Mouse (Mus musculus) midbrain, embryonic 14.5 days (tissue): ENCODE measurements at regions not wholly inside any gene's neighbourhood (a gene's known extent, or its start where the extent isn't known, plus 50 kb on each side); places are given as distances from the start of the nearest gene placed in this dataset.

Source experiments
- ATAC-seq: fragments of 200-750 bp; cut with Nextera tagmentation; 2 replicates; pipeline ENCODE4 v1.8.0; 2017; ENCODE audit warnings: moderate number of reproducible peaks, moderate library complexity; ENCODE audit not compliant: low FRiP score, low TSS enrichment
- DNase-seq: peaks from one replicate; pipeline ENCODE4 v3.0.0-alpha.2; 2015
- H3K27ac ChIP-seq: fragments of 300-500 bp; sonication (generic); replicated peaks from 2 replicates; pipeline ENCODE4 v1.5.1; 2014; ENCODE audit warnings: mild to moderate bottlenecking, low read depth, low read length, moderate library complexity
- H3K27me3 ChIP-seq: fragments of 300-500 bp; sonication (generic); 2 replicates; pipeline ENCODE4 v1.6.1; 2014; ENCODE audit warnings: low read length, control low read depth, mixed read lengths; ENCODE audit not compliant: control insufficient read depth, insufficient read depth
- H3K36me3 ChIP-seq: fragments of 300-500 bp; sonication (generic); 2 replicates; pipeline ENCODE4 v1.6.1; 2014; ENCODE audit warnings: low read length, control low read depth; ENCODE audit not compliant: control insufficient read depth, insufficient read depth
- H3K4me1 ChIP-seq: fragments of 300-500 bp; sonication (generic); 2 replicates; pipeline ENCODE4 v1.6.1; 2014; ENCODE audit warnings: mild to moderate bottlenecking, antibody characterized with exemption, low read length, control low read depth; ENCODE audit not compliant: control insufficient read depth, insufficient read depth
- H3K4me2 ChIP-seq: fragments of 300-500 bp; sonication (generic); 2 replicates; pipeline ENCODE4 v1.6.1; 2014; ENCODE audit warnings: mild to moderate bottlenecking, low read length, moderate library complexity
- H3K4me3 ChIP-seq: fragments of 300-500 bp; sonication (generic); replicated peaks from 2 replicates; pipeline ENCODE4 v1.5.1; 2014; ENCODE audit warnings: low read depth, low read length
- H3K9ac ChIP-seq: fragments of 300-500 bp; sonication (generic); replicated peaks from 2 replicates; pipeline ENCODE4 v1.6.1; 2014; ENCODE audit warnings: mild to moderate bottlenecking, low read length, moderate library complexity
- H3K9me3 ChIP-seq: fragments of 300-500 bp; sonication (generic); 2 replicates; pipeline ENCODE4 v1.6.1; 2016; ENCODE audit warnings: low read length, control low read depth, mixed read lengths; ENCODE audit not compliant: control insufficient read depth
- WGBS: fragments of 180-500 bp; shearing (Covaris S2); extraction: QIAGEN DNeasy Blood & Tissue Kit; methylation state at CpG from one replicate; pipeline ENCODE4 v1.1.7; 2014; 5-methylcytosine and 5-hydroxymethylcytosine counted together

DNA sequence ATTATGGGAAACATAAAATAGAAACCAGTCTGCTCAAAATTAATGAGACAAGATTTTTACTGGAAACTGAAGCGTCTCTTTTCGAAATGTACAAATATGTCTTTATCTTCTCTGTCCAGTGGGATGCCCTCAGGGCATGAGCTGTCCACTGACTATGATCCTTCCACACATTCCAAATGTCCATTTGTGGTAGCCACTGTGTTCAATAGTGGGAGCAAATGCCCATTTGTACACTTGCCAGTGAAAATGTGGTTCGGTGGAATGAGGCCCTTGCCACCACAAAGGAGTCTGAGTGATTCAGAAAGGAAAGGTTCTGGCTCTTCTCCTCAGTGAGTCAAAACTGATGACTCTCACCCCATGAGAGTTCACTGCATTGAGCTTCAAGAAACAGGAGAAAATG lies 635.9 kb downstream of the Slc22a22 start:
- no peak for ATAC-seq
- 93% methylated on average over 3 of the region's 3 CpGs for WGBS

DNA sequence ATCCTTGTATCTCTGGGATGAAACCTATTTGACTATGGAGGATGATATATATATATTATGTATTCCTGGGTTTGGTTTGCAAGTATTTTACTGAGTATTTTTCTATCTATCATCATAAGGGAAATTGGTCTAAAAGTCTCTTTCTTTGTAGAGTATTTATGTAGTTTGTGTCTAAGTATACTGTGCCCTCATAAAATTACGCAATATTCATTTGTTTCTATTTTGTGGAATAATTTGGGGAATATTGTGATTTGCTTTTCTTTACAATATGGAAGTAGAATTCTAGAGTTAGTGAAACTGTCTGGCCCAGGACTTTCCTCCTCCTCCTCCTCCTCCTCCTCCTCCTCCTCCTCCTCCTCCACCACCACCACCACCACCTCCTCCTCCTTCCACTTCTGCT lies 640.1 kb downstream of the Slc22a22 start:
- Histone ChIP-seq H3K4me1 (no peaks in the 10 kb centered on the region), H3K36me3 (no peaks in the 10 kb centered on the region), H3K9me3 (no peaks in the 10 kb centered on the region), H3K27ac (no peak overlapping the region), H3K4me2 (no peak overlapping the region), H3K27me3 (no peaks in the 10 kb centered on the region), H3K9ac (no peak overlapping the region), H3K4me3 (no peak overlapping the region)
- ATAC-seq (no peak), DNase-seq (no peak)
- WGBS = 95% methylated on average over 1 of the region's 1 CpGs

More for the DNA sequence above, 635.9 kb downstream of the Slc22a22 start:
- Histone ChIP-seq H3K4me2 (no peak overlapping the region), H3K9me3 (no peaks in the 10 kb centered on the region), H3K4me1 (no peaks in the 10 kb centered on the region), H3K27ac (no peak overlapping the region), H3K36me3 (no peaks in the 10 kb centered on the region), H3K27me3 (no peaks in the 10 kb centered on the region), H3K9ac (no peak overlapping the region), H3K4me3 (no peak overlapping the region)
- no peak for DNase-seq

DNA sequence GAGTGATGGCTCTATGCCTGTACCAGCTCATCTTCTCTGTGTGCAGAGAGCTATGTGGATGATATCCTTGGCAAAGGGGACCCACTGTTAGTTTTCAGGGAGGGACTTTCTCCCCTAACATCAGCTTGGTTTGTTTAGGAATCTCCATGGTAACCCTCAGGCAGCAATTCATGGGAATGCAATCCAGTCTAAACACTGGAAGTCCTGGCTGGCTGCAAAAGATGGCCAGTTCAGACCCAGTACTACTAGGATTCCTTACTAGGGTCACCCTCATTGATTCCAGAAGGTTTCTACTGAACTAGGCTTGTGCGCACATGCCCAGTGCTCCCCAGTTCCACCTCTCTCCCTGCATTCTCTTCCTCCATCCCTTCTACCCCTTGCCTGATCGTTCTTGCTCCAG lies 642.8 kb downstream of the Slc22a22 start:
- Histone ChIP-seq H3K4me3 (no peak overlapping the region), H3K9ac (no peak overlapping the region), H3K27ac (no peak overlapping the region), H3K4me2 (no peak overlapping the region), H3K27me3 (no peaks in the 10 kb centered on the region), H3K36me3 (no peaks in the 10 kb centered on the region), H3K4me1 (no peaks in the 10 kb centered on the region), H3K9me3 (0 out of 2 replicates have a peak, but pooled peaks cover 2% of the 10 kb centered on the region)
- ATAC-seq (no peak), DNase-seq (no peak)
- 87% methylated on average over 2 of the region's 2 CpGs for whole genome bisulfite sequencing

DNA sequence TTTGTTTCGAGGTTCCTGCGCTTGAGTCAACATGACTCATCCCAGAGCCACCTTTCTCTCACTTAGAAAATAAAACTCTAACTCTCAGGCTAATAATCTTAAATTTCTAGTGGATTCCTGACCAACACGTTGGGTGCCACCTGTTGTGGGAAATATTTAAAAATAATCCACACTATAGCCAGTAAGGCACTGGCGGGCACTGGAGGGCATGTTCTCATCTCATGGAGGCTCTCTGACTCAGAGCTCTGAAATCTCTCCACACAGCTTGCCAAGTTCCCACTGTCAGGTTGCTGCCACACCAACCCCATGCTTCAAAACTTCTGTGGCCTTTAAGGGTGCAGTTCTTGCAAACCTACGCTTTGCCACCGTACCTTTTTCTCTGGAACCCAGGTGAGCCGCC lies 644.8 kb downstream of the Slc22a22 start:
- Histone ChIP-seq H3K9me3 (0 out of 2 replicates have a peak, but pooled peaks cover 2% of the 10 kb centered on the region), H3K27me3 (no peaks in the 10 kb centered on the region), H3K4me3 (no peak overlapping the region), H3K9ac (no peak overlapping the region), H3K36me3 (no peaks in the 10 kb centered on the region), H3K27ac (no peak overlapping the region), H3K4me2 (no peak overlapping the region), H3K4me1 (no peaks in the 10 kb centered on the region)
- 96% methylated on average over 7 of the region's 7 CpGs for WGBS
- ATAC-seq (no peak), DNase-seq (no peak)

DNA sequence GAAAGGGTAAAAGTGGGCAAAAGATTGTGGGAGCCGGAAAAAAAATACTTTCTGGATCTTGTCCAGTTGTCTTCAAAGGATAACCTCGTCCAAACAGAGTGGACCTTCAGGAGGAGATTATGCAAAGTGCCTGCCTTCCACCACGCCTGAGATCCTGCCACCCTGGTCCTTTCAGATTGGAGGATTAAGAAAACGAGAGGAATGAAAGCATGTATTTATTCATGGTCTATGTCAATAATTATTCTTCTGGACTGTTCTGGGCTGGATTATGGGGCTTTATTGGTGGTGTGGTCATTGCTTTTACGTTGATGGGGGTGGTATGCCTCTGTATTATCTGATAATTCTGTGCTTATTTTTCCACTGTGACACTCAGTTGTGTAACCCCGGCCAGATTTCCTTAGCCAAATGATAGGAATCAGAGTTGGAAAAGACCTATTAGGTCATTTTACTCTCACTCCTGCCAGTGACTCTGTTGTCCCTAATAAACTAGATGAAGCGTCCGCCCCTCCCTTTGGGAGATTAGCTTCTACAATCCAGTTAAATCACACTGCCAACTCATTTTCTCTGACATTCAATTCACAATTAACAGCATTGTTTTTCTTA lies 656.3 kb downstream of the Slc22a22 start:
- no peaks in the 10 kb centered on the region for H3K27me3 ChIP-seq
- no peaks in the 10 kb centered on the region for H3K4me1 ChIP-seq
- DNase-seq (peak; percentile 16), ATAC-seq (no peak; the same call in 1 of the 2 replicates)
- H3K9ac ChIP-seq = no peak overlapping the region
- no peaks in the 10 kb centered on the region for H3K9me3 ChIP-seq
- WGBS = 26% methylated on average over 8 of the region's 8 CpGs
- no peaks in the 10 kb centered on the region for H3K36me3 ChIP-seq
- no peak overlapping the region for H3K4me2 ChIP-seq
- H3K4me3 ChIP-seq = no peak overlapping the region
- no peak overlapping the region for H3K27ac ChIP-seq

DNA sequence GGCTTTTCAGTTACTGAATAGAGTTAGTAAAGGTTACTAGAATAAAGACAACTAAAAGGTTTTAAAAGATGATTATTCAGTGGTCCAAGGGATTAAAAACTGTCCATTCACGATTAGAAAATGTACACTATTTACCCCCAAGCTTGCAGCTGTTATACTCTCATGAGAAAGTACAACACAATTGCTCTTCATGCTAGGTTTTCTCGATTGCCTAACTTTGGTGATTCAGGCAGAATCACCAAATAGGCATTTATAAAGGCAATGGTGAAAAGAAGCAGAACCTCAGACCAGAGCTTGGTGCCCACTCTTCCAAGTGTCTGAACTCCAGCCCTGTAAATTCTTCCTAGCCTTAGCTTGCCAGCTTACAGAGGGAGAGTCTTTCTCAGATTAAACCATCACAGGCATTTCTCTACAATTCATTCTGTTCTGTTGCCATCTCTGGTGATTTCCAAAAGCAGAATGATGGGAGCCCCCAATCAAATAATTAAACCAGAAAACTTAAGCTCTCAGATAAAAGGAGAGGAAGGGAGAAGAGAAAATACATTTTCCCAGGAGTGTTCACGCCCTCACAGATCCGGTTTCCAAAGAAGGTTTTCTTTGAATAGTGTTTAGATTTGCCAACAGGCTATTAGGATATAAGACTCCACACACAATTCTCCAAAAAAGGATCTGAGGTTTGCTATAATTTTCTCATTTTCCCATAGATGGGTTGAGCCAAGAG lies 657.0 kb downstream of the Slc22a22 start:
- H3K4me3 ChIP-seq = no peak overlapping the region
- H3K9ac ChIP-seq = no peak overlapping the region
- H3K27ac ChIP-seq = no peak overlapping the region
- ATAC-seq (no peak), DNase-seq (peak; percentile 40)
- H3K4me1 ChIP-seq = no peaks in the 10 kb centered on the region
- no peaks in the 10 kb centered on the region for H3K9me3 ChIP-seq
- no peaks in the 10 kb centered on the region for H3K27me3 ChIP-seq
- H3K36me3 ChIP-seq = no peaks in the 10 kb centered on the region
- 30% methylated on average over 4 of the region's 4 CpGs for WGBS
- no peak overlapping the region for H3K4me2 ChIP-seq

DNA sequence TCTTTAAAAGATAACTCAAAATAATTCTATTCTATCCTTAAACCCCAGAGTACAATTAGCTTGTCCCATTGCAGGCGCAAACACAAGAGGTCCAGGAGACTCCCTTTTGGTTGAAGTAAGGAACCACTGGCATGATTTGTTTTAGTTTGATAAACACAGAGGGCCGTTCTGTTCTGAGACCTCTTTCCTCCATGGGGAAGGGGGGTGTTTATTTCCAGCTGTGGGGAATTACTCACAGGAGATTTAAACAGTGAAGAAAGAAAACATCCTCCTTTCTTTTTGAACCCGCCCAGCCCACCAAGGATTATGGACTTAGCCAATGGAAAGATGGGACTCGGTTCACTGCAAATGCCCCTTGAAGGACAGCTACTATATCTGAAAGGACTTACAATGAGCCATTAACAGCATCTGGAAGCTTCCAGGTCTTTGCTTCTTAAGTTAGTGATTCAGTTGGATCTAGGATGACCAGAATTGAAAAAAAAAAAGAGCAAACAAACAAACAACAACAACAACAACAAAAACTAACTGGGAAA lies 659.2 kb downstream of the Slc22a22 start:
- no peak for ATAC-seq

DNA sequence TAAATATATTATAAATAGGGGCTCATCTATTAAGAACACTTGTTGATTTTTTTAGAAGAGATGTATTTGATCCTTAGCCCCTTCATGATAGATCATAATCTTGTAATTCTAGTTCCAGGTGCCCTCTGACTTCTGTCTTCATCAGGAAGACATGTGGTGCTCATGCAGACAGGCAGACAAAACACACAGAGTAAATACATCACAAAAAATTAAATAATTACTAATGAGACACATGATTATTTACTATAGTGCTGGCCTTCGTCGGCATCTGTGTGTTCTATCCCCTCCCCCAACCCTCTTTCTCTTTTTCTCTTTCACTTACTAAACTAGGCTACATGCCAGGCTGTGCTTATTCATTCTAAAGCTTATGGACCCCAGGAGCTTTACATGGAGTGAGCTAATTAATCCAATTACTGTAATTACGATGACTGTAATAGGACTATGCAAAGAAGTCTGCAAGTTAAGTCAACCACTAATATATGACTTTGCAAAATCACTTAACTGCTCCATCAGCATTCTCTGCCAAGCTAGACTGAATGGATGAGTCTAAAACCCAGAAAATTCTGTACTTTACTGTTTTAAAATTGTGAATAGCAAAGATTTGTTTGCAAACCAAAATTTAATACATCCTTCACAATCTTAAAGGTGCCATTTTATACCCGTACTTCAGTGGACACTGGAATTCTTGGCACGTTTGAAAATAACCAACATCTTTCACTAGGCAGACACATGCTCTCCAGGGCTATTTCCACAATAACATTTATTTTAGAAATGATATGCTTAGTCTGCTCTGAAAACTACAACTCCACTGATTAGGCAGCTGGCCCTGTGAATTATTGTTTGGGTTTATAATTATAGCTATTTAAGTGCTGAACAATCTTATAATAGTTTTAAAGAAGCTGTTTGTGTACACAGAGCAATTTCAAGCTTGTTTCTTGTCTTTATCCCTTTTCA lies 659.9 kb downstream of the Slc22a22 start:
- WGBS = 40% methylated on average over 5 of the region's 5 CpGs
- DNase-seq (peak; percentile 70), ATAC-seq (peak; percentile 65)
- no peak overlapping the region for H3K4me2 ChIP-seq
- H3K4me3 ChIP-seq = no peak overlapping the region
- no peaks in the 10 kb centered on the region for H3K4me1 ChIP-seq
- no peaks in the 10 kb centered on the region for H3K27me3 ChIP-seq
- H3K27ac ChIP-seq = no peak overlapping the region
- no peaks in the 10 kb centered on the region for H3K9me3 ChIP-seq
- H3K9ac ChIP-seq = no peak overlapping the region
- H3K36me3 ChIP-seq = no peaks in the 10 kb centered on the region

More for the DNA sequence above, 659.2 kb downstream of the Slc22a22 start:
- no peak for DNase-seq
- Histone ChIP-seq H3K4me3 (no peak overlapping the region), H3K4me2 (no peak overlapping the region), H3K27ac (no peak overlapping the region), H3K27me3 (no peaks in the 10 kb centered on the region), H3K36me3 (no peaks in the 10 kb centered on the region), H3K4me1 (no peaks in the 10 kb centered on the region), H3K9me3 (no peaks in the 10 kb centered on the region), H3K9ac (no peak overlapping the region)
- 15% methylated on average over 4 of the region's 4 CpGs for WGBS
